Mouse (Mus musculus): ENCODE measurements around the gene Plekhg2. TPM values are rescaled to one million over a fixed set of nuclear protein-coding genes. Genes with fewer than 3 reads are reported as not detected.

Gene Plekhg2
- polyA plus RNA-seq, 1 experiment from 2014 or later: 45.3 TPM

- in situ Hi-C loops (cut with MboI; ENCODE audit: low pct_unique_long_range_greater_than_20kb): no loop called here
- CTCF ChIA-PET: interaction anchor here (1.4 kb wide), 1 partner anchor 27 kb away, joined by 3 read pairs; no protein-coding TSS in a partner anchor
- TF ChIP-seq CTCF (IDR thresholded peaks at IDR 0.05): no peak
- ATAC-seq: no peak
- POLR2A ChIA-PET: no interaction called here
- no peak for DNase-seq (ENCODE audit: low read depth, low spot score)
- H3K27me3 ChIP-seq: no peaks in the 10 kb centered on the region
Observed at GRCm38 (mm10) chr7:28318036-28318435, 54.4 kb downstream of the Plekhg2 start.

- H3K27me3 ChIP-seq: no peaks in the 10 kb centered on the region
- ChIA-PET CTCF (no interaction called here), POLR2A (interaction anchor here (0.6 kb wide), 1 partner anchor 515 kb away, joined by 3 read pairs; no protein-coding TSS in a partner anchor)
- in situ Hi-C loops (cut with MboI; ENCODE audit: low pct_unique_long_range_greater_than_20kb): no loop called here
- peak; percentile 81 for ATAC-seq
- no peak for TF ChIP-seq CTCF (IDR thresholded peaks at IDR 0.05)
- peak; percentile 77 for DNase-seq (ENCODE audit: low read depth, low spot score)
Observed at GRCm38 (mm10) chr7:28311926-28312543, 60.4 kb downstream of the Plekhg2 start, which contains the start of gene Timm50. TSS of gene Timm50 (minus strand) at chr7:28312072.

DNA sequence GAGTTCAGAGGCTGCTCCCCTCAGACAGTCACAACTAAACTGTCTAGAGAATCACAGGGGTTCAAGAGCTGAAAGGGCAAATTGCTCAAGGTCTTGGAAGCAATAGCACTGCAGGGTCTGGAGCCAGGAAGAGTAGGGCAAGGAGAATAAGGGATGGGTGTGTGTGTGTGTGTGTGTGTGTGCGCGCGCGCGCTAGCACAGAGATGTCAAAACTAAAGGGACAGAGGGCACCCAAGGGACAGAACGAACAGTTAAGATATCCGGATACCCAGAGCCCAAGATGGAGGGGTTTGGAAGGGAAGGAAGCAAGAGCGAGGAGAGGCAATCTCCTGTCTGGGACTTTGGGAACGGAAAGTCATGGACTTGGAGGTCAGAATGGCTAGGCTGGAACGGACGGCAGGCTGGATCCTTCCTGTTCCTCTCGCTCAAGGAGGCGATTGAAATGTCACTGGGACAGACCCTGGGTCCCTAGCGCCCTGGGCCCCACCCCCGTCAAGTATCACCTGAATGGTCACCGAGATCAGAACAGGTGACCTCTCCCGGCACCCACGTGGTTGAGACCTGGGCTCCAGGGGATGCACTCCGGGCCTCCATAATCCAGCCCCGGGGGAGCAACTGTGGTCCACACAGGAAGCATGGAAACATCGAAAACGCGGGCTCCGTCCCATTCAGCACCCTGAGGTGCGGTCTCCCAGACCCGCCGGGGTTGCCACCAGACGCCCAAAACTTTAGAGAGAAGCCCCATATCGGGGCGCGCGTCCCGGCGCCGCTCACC, 61.1 kb downstream of the Plekhg2 start:
- in situ Hi-C loops (cut with MboI; ENCODE audit: low pct_unique_long_range_greater_than_20kb): no loop called here

DNA sequence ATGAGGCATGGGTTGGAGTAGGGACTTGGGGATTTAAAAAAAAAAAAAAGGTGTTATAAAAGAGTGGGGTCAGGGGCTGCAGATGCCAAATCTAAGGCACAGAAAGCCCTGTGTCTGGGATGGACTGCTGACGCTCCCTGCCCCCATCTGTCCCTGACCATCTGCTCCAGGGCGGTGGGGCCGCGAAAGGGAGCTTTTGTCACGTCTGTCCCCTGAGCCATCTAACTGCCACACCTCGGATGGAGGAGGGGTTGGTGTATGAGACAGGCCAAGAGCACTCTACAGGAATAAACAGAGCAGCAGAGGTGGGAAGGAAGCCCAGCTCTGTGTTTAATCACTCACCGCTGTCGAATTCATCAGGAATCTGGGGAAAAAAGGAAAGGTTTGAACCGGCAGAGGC, 62.7 kb downstream of the Plekhg2 start:
- DNase-seq (ENCODE audit: low read depth, low spot score): no peak
- POLR2A ChIA-PET: no interaction called here
- no peak for ATAC-seq
- TF ChIP-seq CTCF (IDR thresholded peaks at IDR 0.05): no peak
- H3K27me3 ChIP-seq: no peaks in the 10 kb centered on the region
- CTCF ChIA-PET: interaction anchor here (1.4 kb wide), 1 partner anchor 8 kb away, joined by 5 read pairs; the partner anchor contains the start of gene Dll3
- in situ Hi-C loops (cut with MboI; ENCODE audit: low pct_unique_long_range_greater_than_20kb): no loop called here

More for the DNA sequence above, 61.1 kb downstream of the Plekhg2 start:
- DNase-seq (ENCODE audit: low read depth, low spot score) (no peak), ATAC-seq (peak; percentile 27)
- TF ChIP-seq CTCF (IDR thresholded peaks at IDR 0.05): no peak
- no peaks in the 10 kb centered on the region for H3K27me3 ChIP-seq
- ChIA-PET POLR2A (no interaction called here), CTCF (interaction anchor here (1.4 kb wide), 1 partner anchor 9 kb away, joined by 5 read pairs; the partner anchor contains the start of gene Dll3)

Other genes starting within 250 kb of the Plekhg2 start
- 0.77 TPM for gene 9530053A07Rik, start 243.1 kb downstream of the Plekhg2 start, polyA plus RNA-seq (2021)
- 134 TPM for gene Fbl, start 202.9 kb downstream of the Plekhg2 start, polyA plus RNA-seq (2021)
- 26.5 TPM for gene Dyrk1b, start 193.1 kb downstream of the Plekhg2 start, polyA plus RNA-seq (2021)
- 25.4 TPM for gene Eid2, start 104.7 kb downstream of the Plekhg2 start, polyA plus RNA-seq (2021)
- 11.7 TPM for gene Eid2b, start 94.9 kb downstream of the Plekhg2 start, polyA plus RNA-seq (2021)
- not detected for gene Selenov, start 81.4 kb downstream of the Plekhg2 start, polyA plus RNA-seq (2021)
- gene Dll3, start 70.4 kb downstream of the Plekhg2 start, polyA plus RNA-seq (2021): 0.35 TPM
- gene Timm50, start 60.5 kb downstream of the Plekhg2 start, polyA plus RNA-seq (2021): 61.7 TPM
- 127 TPM for gene Supt5, start 33.9 kb downstream of the Plekhg2 start, polyA plus RNA-seq (2021)
- gene Rps16, start 21.9 kb downstream of the Plekhg2 start, polyA plus RNA-seq (2021): 713 TPM
- gene Zfp36, start 7.7 kb upstream of the Plekhg2 start, polyA plus RNA-seq (2021): 90.4 TPM
- gene Med29, start 20.1 kb upstream of the Plekhg2 start, polyA plus RNA-seq (2021): 32.4 TPM
- 104 TPM for gene Paf1, start 20.4 kb upstream of the Plekhg2 start, polyA plus RNA-seq (2021)
- gene Gmfg, start 64.8 kb upstream of the Plekhg2 start, polyA plus RNA-seq (2021): 0.58 TPM
- gene Lrfn1, start 79.4 kb upstream of the Plekhg2 start, polyA plus RNA-seq (2021): 2.6 TPM
- gene Ifnl2, start 137.9 kb upstream of the Plekhg2 start, polyA plus RNA-seq (2021): not detected
- not detected for gene Ifnl3, start 150.2 kb upstream of the Plekhg2 start, polyA plus RNA-seq (2021)
- gene Sycn, start 168.3 kb upstream of the Plekhg2 start, polyA plus RNA-seq (2021): not detected
- gene Nccrp1, start 174.7 kb upstream of the Plekhg2 start, polyA plus RNA-seq (2021): not detected
- gene Samd4b, start 225.5 kb upstream of the Plekhg2 start, polyA plus RNA-seq (2021): 79.6 TPM
- gene Pak4, start 225.6 kb upstream of the Plekhg2 start, polyA plus RNA-seq (2021): 49.3 TPM